Mouse (Mus musculus): Measurements from ENCODE around the gene Aars.
"Not testable (repeated sequence)": the region's sequence is repeated elsewhere in the genome, so short reads cannot be mapped to it uniquely, and the experiment has no call there.

Gene Aars

DNA sequence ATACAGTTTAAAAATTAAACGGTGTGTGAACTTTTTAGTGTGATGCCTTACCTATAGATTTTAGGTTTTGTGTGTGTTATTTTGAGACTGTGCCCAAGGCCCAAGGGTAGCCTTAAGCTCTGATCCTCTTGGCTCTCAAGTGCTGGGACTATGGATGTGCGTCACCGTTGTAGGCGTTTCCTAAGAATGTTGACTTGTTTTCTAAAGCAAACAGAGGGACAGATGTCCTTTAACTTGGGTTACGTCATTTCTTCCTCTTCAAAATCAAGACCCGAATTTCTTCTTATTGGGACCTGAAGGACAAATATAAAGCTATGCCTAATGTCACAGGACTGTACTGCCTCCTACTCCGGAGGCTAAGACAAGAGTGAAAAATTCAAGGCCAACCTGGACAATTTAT is at the start of gene Aars:
Aars (plus strand) TSS at position 229 of the 400 bp plus-strand sequence.
- DNase-seq (ENCODE audit: low spot score in 2 of 2) = no peak

DNA sequence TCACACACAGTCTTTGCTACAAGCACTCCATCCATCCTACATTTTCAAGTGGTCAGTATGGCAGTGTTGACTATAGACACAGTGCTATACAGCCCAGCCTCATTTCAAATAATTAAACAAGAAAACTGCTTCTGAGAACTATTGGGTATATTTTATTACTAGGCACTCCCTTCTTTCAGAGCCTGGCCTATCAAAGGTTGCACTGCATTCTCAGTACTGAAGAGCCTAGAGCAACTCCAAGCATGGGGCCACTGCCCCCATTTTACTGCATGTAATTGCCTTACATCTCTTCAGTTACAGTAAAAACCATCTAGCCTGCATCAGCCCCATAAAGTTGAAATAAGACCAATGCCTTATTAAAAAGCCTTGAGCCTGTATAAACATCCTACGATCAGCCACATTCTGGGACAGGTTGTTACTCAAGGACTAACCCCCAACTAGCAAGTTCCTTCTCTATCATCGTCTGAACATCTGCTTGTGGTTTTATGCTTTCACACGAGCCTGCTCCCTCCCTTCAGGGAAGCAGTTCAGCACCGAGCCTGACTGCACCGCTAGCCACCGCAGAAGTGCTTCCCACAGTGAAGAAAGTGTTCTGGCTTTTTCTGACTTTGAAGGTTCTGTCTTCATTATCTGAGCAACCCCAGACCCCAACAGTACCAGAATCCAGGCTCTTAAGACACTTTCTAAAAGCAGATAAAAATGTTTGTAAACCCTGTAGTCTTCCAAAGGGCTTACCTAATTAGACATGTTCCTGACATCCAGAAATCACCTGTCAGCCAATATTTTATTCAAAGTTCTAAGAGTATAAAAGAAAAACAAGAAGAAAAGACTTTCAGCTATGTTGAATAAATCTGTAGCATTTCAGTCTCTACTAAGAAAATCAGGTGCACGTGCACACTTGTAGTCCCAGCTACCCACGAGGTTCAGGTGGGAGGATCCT is 44.9 kb upstream of the Aars start:
- no peak for DNase-seq (ENCODE audit: low spot score in 2 of 2)

DNA sequence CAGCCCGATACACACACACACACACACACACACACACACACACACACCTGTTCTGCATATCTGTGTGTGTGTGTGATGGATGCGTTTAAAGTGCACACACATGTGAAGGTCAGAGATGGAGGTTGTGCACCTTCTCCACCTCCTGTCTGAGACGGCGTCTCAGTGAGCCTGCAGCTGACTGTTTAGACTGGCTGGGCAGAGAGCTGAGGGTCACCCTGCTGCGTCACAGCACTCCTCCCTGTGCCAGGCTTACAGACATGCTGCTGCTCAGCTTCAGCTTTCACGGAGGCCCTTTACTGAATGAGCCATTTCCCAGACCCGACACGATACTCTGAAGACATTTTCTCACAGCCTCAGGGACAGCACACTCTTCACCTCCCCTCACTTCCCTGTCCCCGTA is 42.9 kb upstream of the Aars start:
- DNase-seq (ENCODE audit: low spot score in 2 of 2) = no peak

DNA sequence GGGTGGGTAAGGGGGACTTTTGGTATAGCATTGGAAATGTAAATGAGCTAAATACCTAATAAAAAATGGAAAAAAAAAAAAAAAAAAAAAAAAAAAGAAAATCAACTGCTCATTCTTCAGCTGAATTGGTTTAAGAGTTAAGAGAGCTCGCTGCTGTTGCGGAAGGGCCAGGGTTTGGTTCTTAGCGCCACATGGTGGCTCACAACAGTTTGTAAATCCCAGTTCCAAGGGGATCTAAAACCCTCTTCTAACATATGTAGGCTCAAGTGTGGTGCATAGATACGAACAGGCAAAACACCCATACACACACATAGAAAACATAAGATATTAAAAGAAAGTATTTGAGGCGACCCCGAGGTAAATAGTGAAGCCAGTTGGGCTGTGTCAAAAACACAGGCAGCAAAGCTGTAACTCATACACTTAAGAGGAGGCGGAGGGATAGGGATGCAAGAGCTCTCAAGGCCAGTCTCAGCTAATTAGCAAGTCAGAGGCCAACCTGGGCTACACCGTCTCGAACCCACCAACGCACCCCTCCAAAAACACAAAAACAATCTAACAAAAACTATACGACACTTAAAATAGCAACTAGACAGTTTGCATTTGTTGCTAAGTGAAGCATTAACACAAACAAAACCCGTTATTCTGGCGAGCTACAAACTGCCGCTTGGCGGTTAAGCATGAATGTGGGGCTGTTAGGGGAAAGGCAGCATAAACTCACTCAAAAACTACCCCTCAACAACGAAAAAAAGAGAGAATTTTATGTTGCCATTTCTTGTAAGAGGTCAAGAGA is 36.1 kb upstream of the Aars start:
- DNase-seq (ENCODE audit: low spot score in 2 of 2) = no peak

DNA sequence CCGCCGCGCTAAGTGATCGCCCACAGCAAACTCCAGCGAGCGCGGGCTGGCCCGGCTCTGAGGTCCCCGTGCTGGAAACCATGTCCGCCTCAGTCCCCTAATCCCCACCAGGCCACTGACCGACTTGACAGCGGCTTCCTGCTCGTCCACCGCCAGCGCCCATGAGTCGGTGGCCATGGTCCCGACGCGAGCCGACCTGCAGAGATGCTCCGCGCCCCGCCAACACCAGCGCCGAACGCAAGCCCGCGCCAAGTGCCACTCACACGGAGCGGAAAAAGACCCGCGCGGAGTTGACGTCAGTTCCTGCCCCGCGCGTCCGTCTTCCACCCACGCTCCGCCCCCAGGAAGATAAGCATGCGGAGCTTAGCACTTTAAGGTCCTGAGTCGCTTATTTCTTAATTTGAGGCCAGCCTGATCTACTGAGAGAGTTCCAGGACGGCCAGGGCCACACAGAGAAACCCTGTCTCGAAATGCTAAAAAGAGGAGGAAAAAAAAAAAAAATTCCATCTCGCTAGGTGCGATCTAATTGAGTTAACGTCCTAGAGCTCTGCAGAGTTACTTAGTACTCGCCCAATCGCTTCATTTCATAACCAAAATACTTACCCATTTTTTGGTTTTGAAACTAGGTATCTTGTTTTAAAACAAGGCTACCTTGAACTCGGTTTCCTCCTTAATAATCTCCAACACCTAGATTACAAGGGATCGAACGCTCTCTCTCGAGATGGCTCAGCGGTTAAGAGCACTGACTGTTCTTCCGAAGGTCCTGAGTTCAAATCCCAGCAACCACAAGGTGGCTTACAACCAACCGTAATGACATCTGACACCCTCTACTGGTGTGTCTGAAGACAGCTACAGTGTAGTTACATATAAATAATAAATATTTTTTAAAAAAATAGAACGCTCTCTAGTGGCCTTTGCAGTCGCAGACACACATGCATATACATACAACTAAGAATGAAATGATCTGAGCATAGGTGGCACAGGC is 35.1 kb upstream of the Aars start, which contains the start of gene Ddx19a:
Ddx19a (minus strand) TSS at position 254 of the 985 bp plus-strand sequence.
- DNase-seq (ENCODE audit: low spot score in 2 of 2) = peak; percentile 83 to 89

DNA sequence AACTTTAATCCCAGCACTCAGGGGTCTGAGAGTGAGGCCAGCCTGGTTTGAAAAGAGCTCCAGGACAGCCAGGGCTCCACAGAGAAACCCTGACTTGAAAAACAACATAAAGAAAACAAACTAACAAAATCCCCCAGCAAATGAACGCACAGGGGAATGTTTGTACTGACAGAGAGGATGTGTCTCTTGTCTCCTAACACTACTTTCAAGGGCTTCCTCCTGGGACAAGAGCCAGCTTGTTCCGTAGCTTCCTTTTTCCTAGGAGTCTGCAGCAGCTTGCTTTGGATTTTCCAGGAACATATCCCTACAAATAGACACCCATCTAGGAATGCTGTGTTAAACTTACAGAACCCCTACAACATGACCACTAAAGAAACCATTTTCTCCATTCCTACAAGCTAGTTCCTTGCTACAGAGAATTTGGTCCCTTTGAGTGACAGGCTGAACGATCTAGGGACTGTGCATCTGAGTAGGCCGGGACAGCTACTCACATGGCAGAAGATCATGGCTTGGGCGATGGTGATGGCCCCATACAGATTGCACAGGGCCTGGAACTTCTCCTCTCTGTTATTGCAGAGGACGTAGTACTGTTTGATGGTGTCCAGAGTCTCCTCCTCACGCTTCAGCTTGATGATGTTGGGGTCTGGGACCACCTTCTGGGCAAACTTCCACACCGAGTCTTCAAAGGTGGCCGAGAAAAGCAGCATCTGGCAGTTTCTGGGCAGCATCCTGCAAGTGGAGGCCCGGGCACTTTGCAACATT is 22.5 kb upstream of the Aars start:
- DNase-seq (ENCODE audit: low spot score in 2 of 2) = not testable (repeated sequence)

DNA sequence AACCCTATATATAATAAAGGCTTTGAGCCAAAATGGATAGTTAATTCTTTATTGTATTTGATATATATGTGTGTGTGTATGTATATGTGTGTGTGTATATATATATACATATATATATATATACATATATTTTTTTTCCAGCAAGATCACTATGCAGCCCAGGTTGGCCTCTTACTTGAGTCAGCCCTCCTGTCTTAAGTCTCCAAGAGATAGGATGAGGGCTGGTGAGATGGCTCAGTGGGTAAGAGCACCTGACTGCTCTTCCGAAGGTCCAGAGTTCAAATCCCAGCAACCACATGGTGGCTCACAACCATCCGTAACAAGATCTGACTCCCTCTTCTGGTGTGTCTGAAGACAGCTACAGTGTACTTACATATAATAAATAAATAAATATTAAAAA is 6.3 kb upstream of the Aars start:
- not testable (repeated sequence) for DNase-seq (ENCODE audit: low spot score in 2 of 2)

DNA sequence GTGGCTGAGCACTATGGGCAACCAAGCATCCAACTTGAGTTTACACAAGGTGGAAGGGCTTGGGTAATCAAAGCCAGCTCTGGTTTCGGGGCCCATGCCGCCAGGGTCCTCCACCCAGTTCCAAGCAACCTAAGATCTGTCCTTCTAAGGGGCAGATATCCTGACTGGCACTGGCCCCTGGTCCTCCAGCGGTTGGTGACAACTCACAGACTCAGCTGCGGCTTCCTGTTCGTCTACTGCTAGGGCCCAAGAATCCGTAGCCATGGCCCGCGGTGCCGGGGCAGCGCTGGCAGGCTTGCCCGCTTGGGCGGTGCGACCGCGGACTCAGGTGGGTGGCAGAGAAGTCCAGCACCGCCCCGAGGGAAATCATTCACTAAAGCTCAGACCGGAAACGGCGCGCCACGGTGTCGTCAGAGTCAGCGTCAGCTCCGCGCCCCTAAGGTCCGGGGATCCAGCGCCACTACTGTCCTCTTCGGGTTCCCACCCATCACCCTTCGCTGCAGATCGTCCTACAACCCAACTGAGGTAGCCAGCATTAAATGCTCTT is 5.5 kb upstream of the Aars start:
- DNase-seq (ENCODE audit: low spot score in 2 of 2) = peak; percentile 87 to 89

DNA sequence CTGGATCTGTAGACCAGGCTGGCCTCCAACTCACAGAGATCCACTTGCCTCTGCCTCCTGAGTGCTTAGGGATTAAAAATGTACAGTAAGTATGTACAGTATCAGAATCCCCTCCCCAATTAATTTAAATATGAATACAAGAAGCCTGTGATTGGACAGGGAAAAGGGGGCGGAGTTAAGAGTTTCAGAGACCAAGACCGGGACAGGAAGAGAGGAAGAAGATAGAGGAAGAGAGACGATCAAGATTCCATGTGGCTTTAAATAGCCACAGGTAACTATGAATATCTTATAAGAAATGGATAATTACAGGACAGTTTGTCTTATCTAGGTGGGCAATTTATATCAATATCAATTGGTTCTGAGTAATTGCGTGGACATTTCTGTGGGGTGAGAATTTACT is 3.4 kb upstream of the Aars start:
- DNase-seq (ENCODE audit: low spot score in 2 of 2) = no peak

DNA sequence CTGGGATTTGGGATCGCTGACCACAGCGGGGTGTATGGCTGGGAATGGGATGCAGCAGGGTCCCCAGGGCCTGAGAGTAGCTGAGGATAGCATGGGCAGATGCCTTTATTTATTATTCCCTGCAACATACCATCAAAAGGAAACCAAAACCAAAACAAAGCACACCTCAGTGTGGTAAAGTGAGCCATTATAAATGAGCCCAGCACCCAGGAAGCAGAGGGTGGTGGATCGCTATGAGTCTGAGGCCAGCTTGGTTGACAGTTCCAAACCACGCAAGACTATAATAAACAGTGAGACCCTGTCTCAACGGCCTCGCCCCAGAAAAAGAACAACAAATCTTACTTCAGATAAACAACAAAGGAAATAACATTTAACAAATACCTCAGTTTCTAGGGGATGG is 2.9 kb upstream of the Aars start:
- no peak for DNase-seq (ENCODE audit: low spot score in 2 of 2)

DNA sequence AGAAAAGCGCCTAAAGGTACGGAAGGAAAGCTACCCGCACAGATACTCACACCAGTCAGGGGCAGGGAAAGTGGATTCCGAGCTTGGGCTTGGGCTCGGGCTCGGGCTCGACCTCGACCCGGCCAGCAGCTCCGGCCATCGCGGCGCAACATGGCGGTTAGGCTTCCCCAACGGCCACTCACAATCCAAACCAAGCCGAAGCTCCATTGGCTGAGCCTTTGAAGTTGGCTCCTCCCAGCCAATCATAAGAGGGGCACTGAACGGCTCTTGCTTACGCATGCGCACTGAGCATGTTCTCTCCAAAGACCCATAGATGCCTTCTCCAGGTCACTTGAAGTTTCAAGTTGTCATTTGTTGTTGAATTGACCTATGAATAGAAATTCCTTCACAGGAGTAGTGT is 1.4 kb upstream of the Aars start, which contains the start of gene Ddx19b:
Ddx19b (minus strand) TSS at position 180 of the 400 bp plus-strand sequence.
- no peak for DNase-seq (ENCODE audit: low spot score in 2 of 2)

DNA sequence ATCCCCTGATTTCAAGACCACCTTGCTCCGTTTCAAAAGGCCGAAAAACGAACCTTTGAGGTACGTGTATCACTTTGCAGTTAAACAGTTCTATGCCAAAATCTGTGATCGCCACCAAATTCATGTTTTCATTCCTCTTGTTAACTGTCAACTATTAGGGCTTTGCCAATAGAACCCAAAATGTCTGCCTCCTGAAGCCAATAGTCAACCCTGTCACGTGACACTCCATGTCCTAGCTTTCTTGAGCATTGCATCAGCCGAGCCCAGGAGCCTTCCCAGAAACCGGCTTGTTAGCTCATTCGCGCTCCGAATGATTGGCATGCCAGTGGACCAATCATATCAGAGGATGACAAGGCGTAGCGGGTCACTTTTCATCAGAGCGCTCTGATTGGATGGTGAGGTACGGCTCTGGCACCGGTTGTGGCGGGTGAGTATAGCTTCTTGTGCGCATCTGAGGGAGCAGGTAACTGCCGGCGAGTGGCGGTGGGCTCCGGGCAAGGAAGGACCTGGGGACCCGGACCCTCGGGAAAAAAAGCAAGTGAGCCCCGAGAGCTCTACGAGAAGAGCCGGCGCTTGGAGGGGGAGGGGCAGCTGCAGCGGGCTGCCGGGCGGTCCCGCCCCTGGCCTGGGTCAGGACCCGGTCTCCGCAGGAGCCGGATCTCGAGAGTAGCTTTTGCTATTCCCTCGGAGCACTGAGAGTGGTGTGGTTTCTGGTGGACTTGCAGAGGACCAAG is 705 bp downstream of the Aars start:
- DNase-seq (ENCODE audit: low spot score in 2 of 2) = peak; percentile 98 to 99

DNA sequence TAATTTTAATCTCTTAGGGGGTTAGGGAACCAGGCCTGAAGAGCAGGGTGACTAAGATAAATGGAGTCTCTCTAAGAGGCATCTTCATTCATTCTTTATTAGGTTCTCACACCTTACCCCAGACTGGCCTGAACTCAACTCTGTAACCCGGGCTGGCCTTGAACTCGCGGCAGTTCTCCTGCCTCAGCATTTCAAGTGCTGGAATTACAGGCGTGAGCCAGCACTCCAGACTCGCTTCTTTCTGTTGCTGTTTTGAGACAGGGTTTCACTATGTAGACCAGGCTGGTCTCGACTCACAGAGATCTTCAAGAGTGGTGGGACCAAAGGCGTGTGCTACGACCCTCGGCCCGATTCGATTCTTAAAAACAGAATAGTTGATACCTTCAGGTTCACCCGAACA is 1.3 kb downstream of the Aars start:
- DNase-seq (ENCODE audit: low spot score in 2 of 2) = no peak

DNA sequence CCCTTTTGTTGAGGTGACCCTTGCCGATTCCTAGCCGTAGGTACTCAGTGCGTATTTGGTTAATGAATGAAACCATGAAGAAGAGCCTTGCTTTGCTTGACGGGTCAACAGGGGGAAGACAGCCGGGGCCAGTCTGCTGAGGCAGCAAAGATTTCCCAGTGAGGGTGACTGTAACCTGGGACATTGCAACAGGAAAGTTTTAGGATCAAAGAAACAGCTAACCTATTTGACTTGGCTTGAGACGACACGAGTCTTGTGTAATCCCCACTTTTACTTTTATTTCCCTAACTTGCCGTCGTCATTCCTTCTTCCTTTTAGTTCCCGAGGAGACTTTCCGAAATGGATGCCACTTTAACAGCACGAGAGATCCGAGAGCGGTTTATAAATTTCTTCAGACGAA is 3.6 kb downstream of the Aars start:
- DNase-seq (ENCODE audit: low spot score in 2 of 2) = no peak

DNA sequence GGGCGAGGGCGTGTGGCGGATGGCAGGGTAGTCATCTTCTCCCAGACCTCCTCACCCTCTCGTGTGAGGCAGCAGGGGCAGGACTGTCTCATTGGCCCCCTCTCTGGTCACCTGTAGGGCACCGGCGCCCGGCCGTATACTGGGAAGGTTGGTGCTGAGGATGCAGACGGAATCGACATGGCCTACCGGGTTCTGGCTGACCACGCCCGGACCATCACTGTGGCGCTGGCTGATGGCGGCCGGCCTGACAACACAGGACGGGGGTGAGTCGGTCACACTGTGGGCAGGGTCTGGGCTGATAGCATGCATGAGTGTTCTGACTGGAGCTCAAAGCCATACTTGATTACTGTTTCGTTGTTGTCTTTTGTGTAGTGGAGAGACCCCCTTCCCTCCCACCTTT is 9.6 kb downstream of the Aars start:
- DNase-seq (ENCODE audit: low spot score in 2 of 2) = no peak

DNA sequence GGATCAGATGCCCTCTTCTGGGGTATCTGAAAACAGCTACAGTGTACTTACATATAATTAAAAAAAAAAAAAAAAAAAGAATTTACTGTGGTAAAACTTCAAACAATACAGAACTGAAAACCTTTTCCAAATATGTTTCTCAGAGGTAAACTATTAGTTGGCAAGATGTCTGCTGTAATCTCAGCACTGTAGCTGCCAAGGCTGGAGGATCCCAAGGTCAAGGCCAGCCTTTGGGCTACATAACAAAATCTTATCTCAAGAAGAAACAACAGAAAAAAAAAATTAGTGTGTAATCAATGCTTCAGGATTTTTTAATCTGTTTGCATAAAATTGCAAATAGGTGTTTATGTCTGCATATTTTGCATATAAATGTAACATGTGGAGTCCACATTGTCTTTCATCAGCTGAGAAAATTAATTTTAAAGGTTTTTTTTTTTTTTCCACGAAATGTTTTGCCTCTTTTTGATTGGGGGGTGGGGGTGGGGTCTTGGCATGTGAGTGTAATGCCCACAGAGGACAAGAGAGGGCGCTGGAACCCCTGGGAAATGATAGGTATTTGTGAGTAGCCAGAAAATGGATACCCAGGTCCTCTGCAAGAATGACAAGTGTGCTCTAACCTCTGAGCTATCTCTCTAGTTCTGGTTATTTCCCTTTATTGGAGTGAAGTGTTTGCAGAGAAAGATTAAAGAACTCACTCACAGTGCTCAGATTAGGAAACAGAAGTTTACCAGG is 11.2 kb downstream of the Aars start:
- DNase-seq (ENCODE audit: low spot score in 2 of 2) = no peak

DNA sequence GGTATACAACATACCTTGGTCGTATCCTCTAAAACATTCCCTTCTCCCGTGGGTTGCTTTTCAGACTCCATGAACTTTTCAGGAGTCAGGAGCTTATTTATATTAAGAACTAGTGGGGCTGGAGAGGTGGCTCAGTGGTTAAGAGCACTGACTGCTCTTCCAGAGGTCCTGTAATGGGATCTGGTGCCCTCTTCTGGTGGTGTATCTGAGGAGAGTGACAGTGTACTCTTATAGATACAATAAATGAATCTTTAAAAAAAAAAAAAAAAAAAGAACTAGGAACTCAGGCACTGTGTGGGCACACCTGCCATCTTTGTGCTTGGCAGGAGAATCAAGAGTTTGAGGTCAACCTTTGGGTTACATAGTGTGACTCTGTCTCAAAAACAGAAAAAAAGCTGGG is 15.8 kb downstream of the Aars start:
- DNase-seq (ENCODE audit: low spot score in 2 of 2) = no peak

DNA sequence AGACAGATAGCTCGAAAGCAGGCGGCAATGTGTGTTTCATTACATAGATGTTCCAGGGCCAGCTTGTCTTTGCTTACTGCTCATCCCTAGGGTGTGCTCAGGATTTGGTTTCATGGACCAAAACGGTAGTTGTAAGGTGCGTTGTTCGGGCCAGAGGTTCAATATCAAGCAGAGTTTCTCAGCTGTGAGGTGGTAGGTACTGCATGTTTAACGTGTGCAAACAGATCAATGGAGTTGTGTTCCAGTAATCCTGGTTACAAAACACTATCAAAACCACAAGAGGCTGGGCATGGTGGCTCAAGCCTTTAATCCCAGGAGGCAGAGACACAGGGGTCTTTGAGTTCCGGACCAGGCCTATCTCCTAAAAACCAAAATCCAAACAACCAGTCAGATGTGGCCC is 16.2 kb downstream of the Aars start:
- no peak for DNase-seq (ENCODE audit: low spot score in 2 of 2)

Measured in right cerebral cortex, postnatal 36 days (tissue).